Mouse (Mus musculus): ENCODE data around the gene Itch.

DNA sequence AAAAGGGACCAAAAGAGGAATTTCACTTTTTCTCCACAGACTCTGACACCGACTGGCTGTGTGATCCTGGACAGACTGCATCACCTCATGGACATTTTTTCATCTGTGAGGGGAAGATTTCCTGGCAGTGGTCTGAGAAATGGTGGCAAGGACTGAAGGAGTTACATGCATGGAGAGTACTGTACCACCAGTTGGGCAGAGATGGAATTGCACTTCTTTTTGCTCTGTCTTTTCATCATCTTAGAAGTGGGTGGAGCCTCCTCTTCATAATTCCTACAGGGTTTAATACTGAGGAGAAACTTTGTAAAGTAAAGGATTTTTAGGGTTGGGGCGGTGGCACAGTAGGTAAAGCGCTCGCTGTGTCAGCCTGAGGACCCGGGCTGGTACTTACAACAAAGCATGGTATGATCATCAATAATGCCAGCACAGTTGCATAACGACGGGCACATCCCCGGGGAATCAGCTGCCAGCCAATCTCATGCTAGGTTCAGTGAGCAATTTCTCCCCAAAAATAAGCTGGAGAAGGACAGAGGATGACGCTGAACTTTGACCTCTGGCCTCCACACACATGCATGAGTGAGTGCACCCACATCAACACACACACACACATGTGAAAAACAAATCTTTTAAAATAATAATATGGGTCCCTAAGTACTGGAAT lies 34.5 kb upstream of the Itch start:
- TF ChIP-seq GATA1 (IDR thresholded peaks at IDR 0.05; ENCODE audit: low read depth, low read length), result no peak
- TF ChIP-seq CTCF (IDR thresholded peaks at IDR 0.05 in 2 of 3, conservative IDR thresholded peaks at IDR 0.05 in 1 of 3; ENCODE audit: control insufficient read depth in 1 of 3, insufficient read depth in 1 of 3, low read depth in 2 of 3, low read length in 3 of 3, poor library complexity in 1 of 3, severe bottlenecking in 1 of 3), result peak in 2 of 3 experiments; percentile 40; a peak in 3 of 6 replicates
- TF ChIP-seq TAL1 (IDR thresholded peaks at IDR 0.05; ENCODE audit: low read length), result no peak
- TF ChIP-seq POLR2A (IDR thresholded peaks at IDR 0.05; ENCODE audit: control insufficient read depth in 1 of 2, insufficient read depth in 1 of 2, low read depth in 1 of 2, low read length in 2 of 2, poor library complexity in 1 of 2), result no peak
- TF ChIP-seq UBTF (IDR thresholded peaks at IDR 0.05; ENCODE audit: borderline replicate concordance, insufficient read depth, low read depth, low read length), result no peak
- no peak for TF ChIP-seq TBP (IDR thresholded peaks at IDR 0.05; ENCODE audit: low read depth, low read length)
- TF ChIP-seq USF1 (IDR thresholded peaks at IDR 0.05; ENCODE audit: low read depth, low read length), result no peak
- TF ChIP-seq MEF2A (IDR thresholded peaks at IDR 0.05; ENCODE audit: extremely low read depth, insufficient replicate concordance, low read depth, low read length, poor library complexity, severe bottlenecking), result no peak
- TF ChIP-seq ZC3H11A (IDR thresholded peaks at IDR 0.05; ENCODE audit: low read depth, low read length), result no peak
- TF ChIP-seq RAD21 (IDR thresholded peaks at IDR 0.05; ENCODE audit: low read depth, low read length), result no peak
- TF ChIP-seq MXI1 (IDR thresholded peaks at IDR 0.05; ENCODE audit: low read depth, low read length), result no peak
